Mouse (Mus musculus) kidney, adult 2 months (tissue): ENCODE data around the gene Pik3r2.

ENCODE experiments used
- CTCF ChIP-seq: fragments of 200-500 bp; conservative IDR thresholded peaks from 2 replicates; pipeline ENCODE4 v1.5.1; 2011; ENCODE audit warnings: low read depth, mild to moderate bottlenecking, control low read depth, low read length, moderate library complexity, mixed read lengths; ENCODE audit not compliant: insufficient read depth, insufficient read length
- POLR2A ChIP-seq: fragments of 200-500 bp; IDR thresholded peaks from one replicate; pipeline ENCODE4 v1.6.1; 2011; ENCODE audit warnings: low read depth, low read length, control low read depth

DNA sequence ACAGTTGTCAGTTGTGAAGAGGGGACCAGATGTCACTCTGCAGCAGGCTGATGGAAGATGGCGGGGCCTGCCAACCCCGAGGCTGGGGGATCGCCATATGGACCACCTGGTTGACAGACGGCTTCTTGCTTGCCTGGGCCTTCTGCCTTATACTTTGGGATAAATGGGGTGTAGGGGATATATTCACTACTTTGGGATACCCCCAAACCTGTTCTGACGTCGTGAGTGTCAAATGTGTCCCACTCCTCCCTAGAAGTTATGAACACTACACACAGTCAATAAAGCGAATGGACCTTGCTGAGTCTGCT is 18.3 kb downstream of the Pik3r2 start:
- TF ChIP-seq CTCF, result no peak
- TF ChIP-seq POLR2A, result no peak
